Comparison of ENCODE assay signal across 23 mouse cellular contexts in the genomic region with DNA sequence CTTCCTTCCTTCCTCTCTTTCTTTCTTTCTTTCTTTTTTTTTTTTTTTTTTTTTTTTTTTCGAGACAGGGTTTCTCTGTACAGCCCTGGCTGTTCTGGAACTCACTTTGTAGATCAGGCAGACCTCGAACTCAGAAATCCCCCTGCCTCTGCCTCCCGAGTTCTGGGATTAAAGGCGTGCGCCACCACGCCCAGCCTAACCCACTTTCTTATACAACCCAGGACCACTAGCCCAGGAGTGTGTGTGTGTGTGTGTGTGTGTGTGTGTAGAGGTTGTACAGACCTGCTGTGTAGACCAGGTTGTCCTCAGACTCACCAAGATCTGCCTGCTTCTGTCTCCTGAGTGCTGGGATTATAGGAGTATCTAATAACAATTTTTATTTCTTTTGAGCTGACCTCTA. TPM values are rescaled to one million over a fixed set of nuclear protein-coding genes. Genes with fewer than 3 reads are reported as not detected.
DNase-seq lines count a peak whose midpoint lies in the region.
"Not testable (repeated sequence)": the region's sequence is repeated elsewhere in the genome, so short reads cannot be mapped to it uniquely, and the experiment has no call there.
"Had no signal": no experiment of that assay in that cellular context is flagged by ENCODE, and none has a peak within 500 bp of the region (broad histone marks: within the 10 kb centered on the region; RNA-seq: fewer than 3 reads in every experiment).

No protein-coding gene starts in this region.

- not testable (repeated sequence) for H3K9ac ChIP-seq in ES-E14 (ENCODE audit: insufficient read depth, low read depth, low read length, poor library complexity, severe bottlenecking)

- 94% methylated on average over 6 of the region's 6 CpGs for WGBS in forebrain, embryonic 10.5 days

- H3K4me1 ChIP-seq in ES-E14 (ENCODE audit: control insufficient read depth in 2 of 2, insufficient read depth in 2 of 2, low read length in 2 of 2, poor library complexity in 1 of 2), result peaks cover 5 to 22% of the 10 kb centered on the region in 2 experiments; a peak in 3 of 4 replicates
- peaks cover 38% of the 10 kb centered on the region for H3K4me1 ChIP-seq in forebrain, embryonic 10.5 days

- in situ Hi-C loops in ES-E14 (cut with MboI; ENCODE audit: low sequenced_read_pairs in 2 of 2, unreplicated experiment in 2 of 2), result not testable (repeated sequence)

- peak overlapping the region; percentile 42; the same call in 1 of the 2 replicates for H3K27ac ChIP-seq in ES-E14 (ENCODE audit: insufficient read depth, low read depth, low read length, poor library complexity, severe bottlenecking)
- not testable (repeated sequence) for H3K27ac ChIP-seq in forebrain, embryonic 10.5 days

- not testable (repeated sequence) for H3K36me3 ChIP-seq in ES-E14 (ENCODE audit: control insufficient read depth, insufficient read depth, low read length, poor library complexity, severe bottlenecking); forebrain, embryonic 10.5 days (replicated peaks)

- H3K27me3 ChIP-seq in forebrain, embryonic 10.5 days (ENCODE audit: poor library complexity, severe bottlenecking), result not testable (repeated sequence)

- not testable (repeated sequence) for DNase-seq in ES-E14 (ENCODE audit: low read depth, low spot score)
- DNase-seq in cerebellum, adult 11-12 months, result peak; percentile 45
- DNase-seq in cerebellum, adult 9-10 months, result peak; percentile 57
- DNase-seq in cerebellum, adult 9-11 months, result peak; percentile 50
- DNase-seq in forebrain, embryonic 10.5 days (ENCODE audit: extremely low spot score, low spot score), result peak; percentile 13
- DNase-seq in heart, adult 11 months, result peak; percentile 77

- H3K4me3 ChIP-seq in ES-E14 (ENCODE audit: insufficient read depth in 1 of 2, low read depth in 1 of 2, low read length in 2 of 2, poor library complexity in 1 of 2, severe bottlenecking in 1 of 2); forebrain, embryonic 10.5 days: not testable (repeated sequence)

- H3K9me3 ChIP-seq in ES-E14 (ENCODE audit: control insufficient read depth, insufficient read depth, low read depth, low read length); forebrain, embryonic 10.5 days: not testable (repeated sequence)

RNA-seq across cellular contexts. Expression of a gene that starts 40.7 kb away (rescaled TPM):
- 2,106 and 2,587 TPM in 2 replicates for total RNA-seq in ES-E14 (2012; rRNA removed)
- polyA plus RNA-seq in forebrain, embryonic 10.5 days (2016; fragmentation: Nextera tagmentation; extraction: Ambion mirVana), result 2,941 and 3,273 TPM in 2 replicates

RNA-seq across cellular contexts. Expression of a gene that starts 59.7 kb away (rescaled TPM):
- 0.11 TPM in 1 of 2 replicates, not detected in the other for total RNA-seq in ES-E14 (2012; rRNA removed)
- not detected in 2 replicates for polyA plus RNA-seq in forebrain, embryonic 10.5 days (2016; fragmentation: Nextera tagmentation; extraction: Ambion mirVana)
- total RNA-seq: adrenal gland, adult 18-20 months; adrenal gland, adult 2 months; adrenal gland, adult 8-10 months; adrenal gland, postnatal 10 days; adrenal gland, postnatal 14 days; adrenal gland, postnatal 25 days; adrenal gland, postnatal 36 days; adrenal gland, postnatal 4 days; CH12.LX; MEL had no signal
- polyA plus RNA-seq: activated CD4-positive, CD25-positive, alpha-beta regulatory T cell, adult 4 months; adrenal gland, adult 2 months; brain, embryonic 14.5 days; C2C12; CD4-positive, CD25-positive, alpha-beta regulatory T cell, adult 4 months; cerebellum, adult 2 months; G1E; Patski had no signal

RNA-seq across cellular contexts. Expression of a gene that starts 59.8 kb away (rescaled TPM):
- 0.18 TPM in 1 of 2 replicates, not detected in the other for total RNA-seq in ES-E14 (2012; rRNA removed)
- polyA plus RNA-seq in forebrain, embryonic 10.5 days (2016; fragmentation: Nextera tagmentation; extraction: Ambion mirVana), result 0.17 and 0.27 TPM in 2 replicates
- total RNA-seq: adrenal gland, adult 18-20 months; adrenal gland, adult 2 months; adrenal gland, adult 8-10 months; adrenal gland, postnatal 10 days; adrenal gland, postnatal 14 days; adrenal gland, postnatal 25 days; adrenal gland, postnatal 36 days; adrenal gland, postnatal 4 days; CH12.LX; G1E; MEL had no signal
- polyA plus RNA-seq: G1E, Patski had no signal
